Mouse (Mus musculus) CH12.LX (cell line): ENCODE measurements around the gene Plekha4.
A peak's percentile ranks its signal among the peaks of the same experiment; 100 is the strongest.

ENCODE experiments used
- CHD2 ChIP-seq: IDR thresholded peaks from 2 replicates; pipeline ENCODE4 v1.6.1; 2011; ENCODE audit warnings: low read length, improper control_type of control experiment
- CTCF ChIP-seq, 2 experiments: IDR thresholded peaks in 1 of 2; conservative IDR thresholded peaks in 1 of 2; 2 replicates each; pipeline ENCODE4 v1.5.1; 2011 to 2012; ENCODE audit warnings: low read depth in 2 of 2, low read length in 2 of 2, improper control_type of control experiment in 1 of 2, inconsistent platforms in 1 of 2, mild to moderate bottlenecking in 1 of 2, moderate library complexity in 1 of 2
- HCFC1 ChIP-seq: IDR thresholded peaks from 2 replicates; pipeline ENCODE4 v1.6.1; 2012; ENCODE audit warnings: low read depth, mild to moderate bottlenecking, inconsistent platforms, low read length, improper control_type of control experiment
- POLR2A ChIP-seq: IDR thresholded peaks from 2 replicates; pipeline ENCODE4 v1.6.1; 2011; ENCODE audit warnings: low read depth, mild to moderate bottlenecking, improper control_type of control experiment, low read length
- RAD21 ChIP-seq: IDR thresholded peaks from 2 replicates; pipeline ENCODE4 v1.6.1; 2011; ENCODE audit warnings: low read depth, mild to moderate bottlenecking, low read length, improper control_type of control experiment, moderate library complexity

- TF ChIP-seq CHD2 (no peak), HCFC1 (peak; percentile 92), RAD21 (no peak), POLR2A (no peak), CTCF (conservative IDR thresholded peaks at IDR 0.05 in 1 of 2, IDR thresholded peaks at IDR 0.05 in 1 of 2; ENCODE audit: low read depth in 2 of 2, low read length in 2 of 2) (no peak)
Observed at GRCm38 (mm10) chr7:45481374-45481927, 44.7 kb upstream of the Plekha4 start, which contains the start of gene Tulp2.
